Mouse (Mus musculus) Patski (cell line): Measurements from ENCODE around the gene Swi5. TPM values are rescaled to one million over a fixed set of nuclear protein-coding genes. Genes with fewer than 3 reads are reported as not detected.

Source experiments
- ATAC-seq: fragments of 100-300 bp; one replicate; pipeline ENCODE4 v1.8.0; 2021
- CTCF ChIA-PET: fragments of 350-600 bp; sonication (Branson Sonifier 250); formaldehyde crosslinking; loops from one replicate; lab custom pipeline; 2022; ENCODE audit warnings: inconsistent platforms; lab: Charles Lee
- POLR2A ChIA-PET: fragments of 350-600 bp; sonication (Branson Sonifier 250); formaldehyde crosslinking; loops from one replicate; lab custom pipeline; 2022; ENCODE audit warnings: antibody characterized with exemption, inconsistent platforms; lab: Charles Lee
- DNase-seq: peaks from one replicate; pipeline ENCODE4 v3.0.0-alpha.2; 2011; ENCODE audit warnings: low read depth, low spot score
- H3K27me3 ChIP-seq: fragments of 371-371 bp; one replicate; pipeline ENCODE4 v1.5.1; 2021
- CTCF ChIP-seq: fragments of 100-300 bp; IDR thresholded peaks from one replicate; pipeline ENCODE4 v1.5.1; 2021
- in situ Hi-C: fragments of 300-500 bp; cut with MboI; formaldehyde crosslinking; loops from 3 replicates; pipeline ENCODE4 v1.11.1; 2018; ENCODE audit warnings: low pct_unique_long_range_greater_than_20kb, mixed read lengths
- polyA plus RNA-seq: library from polyadenylated mRNA; unstranded; gene quantifications from one replicate; pipeline ENCODE4 v1.2.3, GENCODE M21; 2021

Swi5 gene
- polyA plus RNA-seq, 1 experiment from 2014 or later, result 400 TPM

DNA sequence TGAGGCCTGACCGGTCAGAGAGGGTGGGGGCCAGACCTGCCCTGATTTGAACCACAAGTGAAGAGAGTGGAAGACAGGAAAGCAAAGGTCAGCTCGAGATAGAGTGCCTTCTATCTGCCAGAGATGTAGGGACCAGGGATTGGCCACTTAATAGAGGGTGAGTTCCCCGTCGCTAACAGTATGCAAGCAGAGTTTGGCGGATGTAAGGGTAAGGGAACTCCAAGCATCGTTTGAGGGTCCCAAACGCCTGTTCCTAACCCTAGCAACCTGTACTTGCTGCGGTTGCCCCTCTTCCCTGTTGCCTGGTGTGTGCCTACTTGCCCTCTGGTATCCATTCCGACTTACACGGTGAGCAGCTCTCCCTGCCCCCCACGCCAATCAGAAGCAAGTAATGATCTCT is 32.8 kb upstream of the Swi5 start:
- in situ Hi-C loops, result no loop called here
- POLR2A ChIA-PET, result no interaction called here
- no peak for ATAC-seq
- no peaks in the 10 kb centered on the region for H3K27me3 ChIP-seq
- TF ChIP-seq CTCF, result no peak
- CTCF ChIA-PET, result no interaction called here
- no peak for DNase-seq

DNA sequence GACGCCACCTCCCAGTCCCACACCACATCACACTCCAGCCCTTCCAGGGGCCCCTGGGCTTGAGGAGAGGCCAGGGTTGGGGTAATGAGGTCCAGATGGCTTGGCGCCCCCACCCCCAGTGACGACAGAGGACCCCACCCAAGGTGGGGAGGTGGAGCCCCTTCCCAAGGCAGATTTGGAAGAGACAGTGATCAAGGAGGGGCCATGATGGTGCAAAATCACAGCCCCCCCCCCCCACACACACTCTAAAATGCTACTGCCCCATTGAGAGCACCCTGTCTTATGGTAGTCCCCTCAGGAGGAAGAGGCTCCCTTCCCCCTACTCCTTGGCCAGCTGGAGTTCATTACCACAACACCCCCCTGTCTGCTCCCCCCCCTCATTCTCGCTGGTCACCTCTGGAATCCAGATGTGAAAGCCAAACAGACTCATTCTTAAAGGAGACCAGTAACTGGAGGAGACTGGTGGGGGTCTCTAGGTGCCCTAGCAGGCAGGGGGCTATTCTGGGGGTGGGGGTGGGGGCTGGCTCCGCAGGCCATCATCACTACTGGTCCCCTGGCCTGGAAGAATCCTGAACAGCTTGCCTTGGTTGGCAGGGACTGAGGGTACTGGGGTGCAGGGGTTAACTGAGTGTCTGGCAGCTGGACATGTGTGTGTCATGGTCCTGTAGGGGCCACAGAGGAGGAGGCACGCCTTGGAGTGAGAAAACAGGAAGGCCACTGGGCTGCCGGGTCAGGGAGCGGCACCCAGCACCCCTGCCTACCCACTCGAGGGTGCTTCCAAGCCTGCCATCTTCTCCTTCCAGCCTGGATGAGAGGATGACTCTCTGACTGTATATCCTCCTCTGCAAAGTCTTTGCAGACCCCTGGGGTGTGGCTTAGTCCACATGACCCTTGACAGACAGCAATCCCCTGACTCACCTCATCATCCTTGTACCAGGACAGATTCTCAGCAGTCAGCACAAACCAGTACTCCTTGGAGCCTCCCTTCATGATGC is 32.0 kb upstream of the Swi5 start:
- DNase-seq, result no peak
- no peak for TF ChIP-seq CTCF
- H3K27me3 ChIP-seq, result no peaks in the 10 kb centered on the region
- ChIA-PET POLR2A (no interaction called here), CTCF (no interaction called here)
- no peak for ATAC-seq
- in situ Hi-C loops, result no loop called here

DNA sequence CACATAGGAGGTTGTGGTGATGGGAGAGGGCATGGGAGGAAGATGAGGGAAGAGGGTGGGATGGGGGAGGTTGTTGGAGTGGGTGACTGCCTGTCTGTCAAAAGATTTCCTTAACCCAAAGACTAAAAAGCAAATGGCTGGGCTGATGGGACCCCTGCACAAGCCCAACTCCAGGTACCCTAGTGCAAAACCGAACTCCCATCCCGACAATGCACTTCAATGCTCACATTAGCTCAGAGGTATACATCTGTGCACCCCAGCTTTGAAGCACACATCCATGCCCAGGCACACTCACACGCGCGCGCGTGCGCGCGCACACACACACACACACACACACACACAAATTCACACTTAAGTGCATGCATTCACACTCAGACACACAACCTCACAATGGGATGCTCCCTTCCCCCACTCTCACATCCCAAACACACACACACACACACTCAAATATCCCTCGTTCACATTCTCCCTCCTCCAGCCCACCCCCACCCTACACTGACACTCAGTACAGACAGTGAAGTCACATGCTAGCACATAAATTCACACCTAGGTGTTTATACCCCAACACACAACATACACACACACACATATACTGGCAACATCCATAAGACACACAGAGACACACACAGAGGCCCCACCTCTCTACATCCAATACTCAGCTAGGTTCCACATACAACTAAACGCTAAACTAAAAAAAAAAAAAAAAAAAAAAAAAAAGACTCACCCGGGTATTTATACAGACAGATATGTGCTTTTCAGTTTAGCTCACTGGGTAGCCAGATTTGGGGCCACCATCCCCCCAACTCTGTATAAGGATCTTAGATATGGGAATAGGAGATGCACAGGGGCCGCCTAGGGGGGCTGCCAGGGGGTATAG is 31.1 kb upstream of the Swi5 start:
- ATAC-seq, result no peak
- no peak for DNase-seq
- ChIA-PET CTCF (no interaction called here), POLR2A (no interaction called here)
- in situ Hi-C loops, result no loop called here
- H3K27me3 ChIP-seq, result no peaks in the 10 kb centered on the region
- no peak for TF ChIP-seq CTCF

DNA sequence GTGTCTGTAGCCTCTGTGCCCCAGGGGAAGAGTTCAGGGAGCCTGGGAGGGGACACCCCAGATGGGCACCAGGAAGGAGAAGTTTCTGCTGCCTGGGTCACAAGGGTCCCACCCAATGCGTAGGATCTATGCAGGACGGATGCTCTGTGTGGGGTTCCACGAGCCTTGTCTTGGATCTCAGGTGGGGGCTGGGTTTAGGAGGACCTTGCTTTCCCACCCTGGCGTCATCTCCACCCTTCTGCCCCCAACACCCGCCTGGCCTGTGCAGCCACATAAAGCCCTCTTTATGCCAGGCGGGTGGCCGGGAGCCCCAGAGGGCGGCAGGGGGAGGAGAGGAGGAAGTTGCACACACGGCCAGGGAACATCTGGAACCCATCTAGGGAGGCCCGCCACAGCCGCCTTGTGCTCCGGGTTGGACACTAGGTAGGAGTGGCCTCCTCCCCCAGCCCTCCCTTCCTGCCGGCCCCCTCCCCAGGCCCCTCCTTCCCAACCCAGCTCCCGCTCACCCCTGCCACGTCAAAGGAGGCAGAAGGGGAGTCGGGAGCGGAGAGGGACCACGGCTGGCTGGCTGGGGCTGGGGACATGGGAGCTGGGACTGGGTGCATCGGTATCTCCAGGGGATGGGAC is 30.0 kb upstream of the Swi5 start:
- CTCF ChIA-PET, result no interaction called here
- in situ Hi-C loops, result no loop called here
- no peaks in the 10 kb centered on the region for H3K27me3 ChIP-seq
- POLR2A ChIA-PET, result no interaction called here
- DNase-seq, result no peak
- TF ChIP-seq CTCF, result no peak
- no peak for ATAC-seq

DNA sequence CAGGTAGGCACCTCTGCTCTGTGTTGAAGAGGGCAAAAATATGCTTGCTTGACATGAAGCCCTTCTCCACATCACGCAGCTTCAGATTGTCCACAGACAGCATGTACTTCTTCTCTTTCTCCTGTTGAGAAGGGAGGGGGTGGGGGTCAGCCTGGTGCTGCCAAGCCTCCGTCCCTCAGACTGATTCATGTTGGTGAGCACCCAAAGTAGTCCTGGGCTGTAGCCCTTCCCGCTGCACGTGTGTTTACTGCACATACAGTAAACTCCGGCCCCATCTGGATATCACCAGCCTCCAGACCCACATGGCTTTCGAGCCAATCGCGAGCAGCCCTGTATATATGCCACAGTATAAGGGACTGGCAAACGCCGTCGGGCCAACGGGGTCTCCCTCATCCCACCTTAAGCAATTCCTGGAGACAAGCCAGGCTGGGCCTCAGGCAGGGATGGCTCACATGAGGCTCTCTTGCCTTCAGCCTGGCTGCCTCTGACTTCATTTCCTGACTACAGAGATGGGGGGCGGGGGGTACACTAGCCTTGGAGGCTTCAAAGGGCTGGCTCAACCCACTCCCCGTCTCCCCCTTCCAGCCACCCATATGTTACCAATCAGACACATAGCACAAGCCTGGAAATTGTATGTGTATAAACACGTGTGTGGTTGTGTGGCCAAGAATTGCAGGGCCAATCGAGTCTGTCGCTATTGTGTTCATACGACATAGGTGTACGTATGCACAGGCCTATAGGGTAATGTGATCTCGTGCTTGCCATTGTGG is 29.2 kb upstream of the Swi5 start:
- ATAC-seq (no peak), DNase-seq (no peak)
- CTCF ChIA-PET, result interaction anchor here (0.8 kb wide), 1 partner anchor 8 kb away, joined by 5 read pairs; no protein-coding TSS in a partner anchor
- no peaks in the 10 kb centered on the region for H3K27me3 ChIP-seq
- TF ChIP-seq CTCF, result no peak
- in situ Hi-C loops, result no loop called here
- POLR2A ChIA-PET, result no interaction called here

DNA sequence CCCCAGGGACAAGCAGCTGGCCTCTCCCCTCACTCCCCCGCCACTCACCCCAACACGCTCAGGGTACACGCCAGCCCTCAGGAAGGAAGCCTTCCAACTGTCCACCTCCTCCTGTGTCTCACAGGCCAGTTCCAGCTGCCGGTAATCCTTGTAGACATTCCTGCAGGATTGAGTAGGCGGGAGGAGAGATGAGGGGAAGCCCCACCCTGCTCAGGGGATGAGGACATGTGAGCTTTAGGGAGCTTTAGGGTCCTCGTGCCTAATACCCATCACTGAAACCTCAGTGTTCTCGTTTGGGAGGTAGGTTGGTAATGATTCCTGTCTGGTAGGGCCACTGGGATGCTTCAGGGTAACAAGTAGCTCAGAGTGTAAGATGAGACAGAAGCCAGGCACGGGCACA is 27.9 kb upstream of the Swi5 start:
- no peak for TF ChIP-seq CTCF
- DNase-seq (no peak), ATAC-seq (no peak)
- no peaks in the 10 kb centered on the region for H3K27me3 ChIP-seq
- ChIA-PET CTCF (no interaction called here), POLR2A (interaction anchor here (0.6 to 2.8 kb wide), 2 partner anchors 8 to 98 kb away, joined by 3 to 8 read pairs; no protein-coding TSS in a partner anchor)
- in situ Hi-C loops, result no loop called here

DNA sequence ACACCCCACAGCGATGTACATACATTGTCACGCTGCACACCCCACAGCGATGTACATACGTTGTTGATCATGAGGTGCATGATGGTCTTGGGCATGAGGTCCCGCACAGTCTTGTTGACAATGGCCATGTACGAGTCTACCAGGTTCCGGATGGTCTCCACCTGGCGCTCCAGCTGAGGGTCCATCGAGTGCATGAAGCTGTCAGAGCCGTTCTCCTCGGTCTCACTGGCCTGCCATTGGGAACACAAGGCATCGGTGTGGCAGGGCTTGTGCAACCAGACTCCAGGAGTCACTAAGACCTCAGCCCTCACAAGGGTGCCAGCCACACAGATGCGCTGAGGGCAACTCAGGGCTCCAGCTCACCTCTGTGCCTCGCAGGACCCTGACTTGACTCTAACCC is 27.0 kb upstream of the Swi5 start:
- ChIA-PET CTCF (no interaction called here), POLR2A (interaction anchor here (2.8 kb wide), 1 partner anchor 9 kb away, joined by 8 read pairs; no protein-coding TSS in a partner anchor)

DNA sequence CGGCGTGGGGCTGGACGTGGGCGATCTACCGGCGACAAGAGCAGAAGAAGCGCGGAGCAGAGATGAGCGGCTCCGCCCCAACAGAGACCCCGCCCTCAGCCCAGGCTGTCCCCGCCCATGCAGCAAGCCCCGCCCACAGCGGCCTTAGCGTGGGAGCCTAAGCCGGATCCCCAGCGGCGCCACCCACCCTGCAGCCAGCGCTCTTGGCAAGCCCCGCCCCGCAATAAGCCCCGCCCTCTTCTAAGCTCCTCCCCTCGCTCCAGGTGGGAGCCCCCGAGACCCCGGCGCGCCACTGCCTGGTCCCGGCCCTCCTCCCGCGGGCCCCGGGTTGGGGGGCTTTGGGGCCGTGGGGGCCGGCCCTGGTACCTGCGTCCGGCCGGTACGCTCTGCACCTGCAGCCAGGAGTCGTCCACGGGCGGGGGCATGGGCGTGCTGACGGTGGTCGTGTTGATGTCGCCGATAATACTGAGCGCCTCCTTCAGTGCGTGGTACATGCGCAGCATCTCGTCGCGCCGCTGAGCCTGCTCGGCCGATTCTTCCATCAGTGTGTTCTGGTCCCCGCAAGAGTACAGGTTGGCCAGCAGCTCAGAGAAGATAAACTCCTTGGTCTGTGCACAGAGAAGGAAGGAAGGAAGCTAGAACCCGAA is 24.6 kb upstream of the Swi5 start:
- CTCF ChIA-PET, result no interaction called here
- no peak for DNase-seq
- TF ChIP-seq CTCF, result no peak
- no peaks in the 10 kb centered on the region for H3K27me3 ChIP-seq
- POLR2A ChIA-PET, result interaction anchor here (0.6 to 2.6 kb wide), 2 partner anchors 8 to 366 kb away, joined by 3 to 7 read pairs; no protein-coding TSS in a partner anchor
- in situ Hi-C loops, result loop anchor here (5.0 kb wide), 1 partner anchor 40 kb away; the partner anchor contains the start of genes Ciz1 and Dnm1
- ATAC-seq, result peak; percentile 20

More for the DNA sequence above, 27.0 kb upstream of the Swi5 start:
- ATAC-seq (no peak), DNase-seq (no peak)
- H3K27me3 ChIP-seq, result no peaks in the 10 kb centered on the region
- in situ Hi-C loops, result loop anchor here (5.0 kb wide), 1 partner anchor 37 kb away; the partner anchor contains the start of genes Ciz1 and Dnm1
- TF ChIP-seq CTCF, result no peak
